Mouse (Mus musculus) heart, postnatal 36 days (tissue): ENCODE measurements around the gene Spryd3. TPM values are rescaled to one million over a fixed set of nuclear protein-coding genes. Genes with fewer than 3 reads are reported as not detected.
A peak's percentile ranks its signal among the peaks of the same experiment; 100 is the strongest.

ENCODE experiments used
- DNase-seq, 2 experiments: peaks; one replicate each; pipeline ENCODE4 v3.0.0; 2021 to 2022
- intact Hi-C: fragments of 180-260 bp; cut with DNase I; formaldehyde crosslinking; loops from one replicate; pipeline ENCODE4 v1.15.1; 2025
- total RNA-seq, 2 experiments: library from RNA; stranded (reverse); gene quantifications; 2 replicates each; pipeline ENCODE4 v1.2.3; 2021

The Spryd3 gene
- total RNA-seq, 2 experiments from 2014 or later, result 14.8 to 14.9 TPM

GRCm38 (mm10) chr15:102147674-102148402 lies 11.8 kb upstream of the Spryd3 start:
- no peak for DNase-seq
- intact Hi-C loops, result loop anchor here (1.0 to 5.0 kb wide), 4 partner anchors 31 to 161 kb away; no protein-coding TSS in a partner anchor

GRCm38 (mm10) chr15:102146882-102147281 lies 10.8 kb upstream of the Spryd3 start:
- intact Hi-C loops, result loop anchor here (1.0 to 5.0 kb wide), 4 partner anchors 30 to 160 kb away; no protein-coding TSS in a partner anchor
- peak; percentile 47 to 63 for DNase-seq

- DNase-seq, result no peak
- intact Hi-C loops, result loop anchor here (5.0 kb wide), 2 partner anchors 39 to 159 kb away; no protein-coding TSS in a partner anchor
Measured at GRCm38 (mm10) chr15:102146089-102146488, 10.1 kb upstream of the Spryd3 start.

GRCm38 (mm10) chr15:102145330-102145729 lies 9.3 kb upstream of the Spryd3 start:
- intact Hi-C loops, result loop anchor here (5.0 kb wide), 2 partner anchors 38 to 158 kb away; no protein-coding TSS in a partner anchor
- DNase-seq, result peak in 1 of 2 experiments; percentile 36

GRCm38 (mm10) chr15:102144726-102145125 lies 8.7 kb upstream of the Spryd3 start:
- intact Hi-C loops, result loop anchor here (5.0 kb wide), 2 partner anchors 37 to 157 kb away; no protein-coding TSS in a partner anchor
- no peak for DNase-seq

GRCm38 (mm10) chr15:102144274-102144711 lies 8.3 kb upstream of the Spryd3 start, which contains the start of gene Igfbp6:
Gene Igfbp6 (plus strand): TSS chr15:102144362.
- intact Hi-C loops, result no loop called here
- DNase-seq, result peak in 1 of 2 experiments; percentile 37

GRCm38 (mm10) chr15:102142914-102143912 lies 7.2 kb upstream of the Spryd3 start:
- intact Hi-C loops, result no loop called here
- peak in 1 of 2 experiments; percentile 54 for DNase-seq

- intact Hi-C loops, result no loop called here
- DNase-seq, result no peak
Measured at GRCm38 (mm10) chr15:102141120-102141519, 5.1 kb upstream of the Spryd3 start.

- intact Hi-C loops, result no loop called here
- no peak for DNase-seq
Measured at GRCm38 (mm10) chr15:102135522-102136128, 409 bp downstream of the Spryd3 start.

GRCm38 (mm10) chr15:102134709-102135108 lies 1.3 kb downstream of the Spryd3 start:
- DNase-seq, result no peak
- intact Hi-C loops, result no loop called here

GRCm38 (mm10) chr15:102133314-102133713 lies 2.7 kb downstream of the Spryd3 start:
- intact Hi-C loops, result no loop called here
- DNase-seq, result no peak

- intact Hi-C loops, result no loop called here
- DNase-seq, result peak in 1 of 2 experiments; percentile 74
Measured at GRCm38 (mm10) chr15:102126303-102126702, 9.7 kb downstream of the Spryd3 start.

GRCm38 (mm10) chr15:102120530-102120929 lies 15.5 kb downstream of the Spryd3 start:
- DNase-seq, result peak in 1 of 2 experiments; percentile 44
- intact Hi-C loops, result loop anchor here (2.0 kb wide), 1 partner anchor 14 kb away; no protein-coding TSS in a partner anchor

GRCm38 (mm10) chr15:102119831-102120170 lies 16.2 kb downstream of the Spryd3 start:
- peak in 1 of 2 experiments; percentile 20 for DNase-seq
- intact Hi-C loops, result loop anchor here (2.0 kb wide), 1 partner anchor 13 kb away; no protein-coding TSS in a partner anchor

- no peak for DNase-seq
- intact Hi-C loops, result no loop called here
Measured at GRCm38 (mm10) chr15:102119121-102119830, 16.8 kb downstream of the Spryd3 start.

GRCm38 (mm10) chr15:102118591-102118990 lies 17.4 kb downstream of the Spryd3 start:
- intact Hi-C loops, result no loop called here
- DNase-seq, result no peak

- DNase-seq, result no peak
- intact Hi-C loops, result loop anchor here (1.0 kb wide), 1 partner anchor 30 kb away; no protein-coding TSS in a partner anchor
Measured at GRCm38 (mm10) chr15:102117461-102118443, 18.3 kb downstream of the Spryd3 start.

- intact Hi-C loops, result loop anchor here (1.0 kb wide), 1 partner anchor 30 kb away; no protein-coding TSS in a partner anchor
- DNase-seq, result no peak
Measured at GRCm38 (mm10) chr15:102116753-102117415, 19.1 kb downstream of the Spryd3 start.
